Mouse (Mus musculus): ENCODE data around the gene Fignl2.

Gene Fignl2

GRCm38 (mm10) chr15:101092829-101093648, 14.7 kb upstream of the Fignl2 start:
- DNase-seq (ENCODE audit: low read depth), result no peak

- no peak for DNase-seq (ENCODE audit: low read depth)
Measured at GRCm38 (mm10) chr15:101092121-101092828, 13.9 kb upstream of the Fignl2 start.

GRCm38 (mm10) chr15:101091551-101091950, 13.2 kb upstream of the Fignl2 start:
- no peak for DNase-seq (ENCODE audit: low read depth)

- no peak for DNase-seq (ENCODE audit: low read depth)
Measured at GRCm38 (mm10) chr15:101088291-101088690, 9.9 kb upstream of the Fignl2 start.

- DNase-seq (ENCODE audit: low read depth), result no peak
Measured at GRCm38 (mm10) chr15:101086956-101087355, 8.6 kb upstream of the Fignl2 start.

GRCm38 (mm10) chr15:101086451-101086850, 8.1 kb upstream of the Fignl2 start:
- no peak for DNase-seq (ENCODE audit: low read depth)

- DNase-seq (ENCODE audit: low read depth), result no peak
Measured at GRCm38 (mm10) chr15:101084499-101084898, 6.1 kb upstream of the Fignl2 start.

GRCm38 (mm10) chr15:101082236-101082635, 3.9 kb upstream of the Fignl2 start:
- DNase-seq (ENCODE audit: low read depth), result no peak

GRCm38 (mm10) chr15:101081035-101081548, 2.7 kb upstream of the Fignl2 start:
- DNase-seq (ENCODE audit: low read depth), result no peak

GRCm38 (mm10) chr15:101080031-101080520, 1.7 kb upstream of the Fignl2 start:
- DNase-seq (ENCODE audit: low read depth), result no peak

GRCm38 (mm10) chr15:101078731-101079156, 377 bp upstream of the Fignl2 start:
- no peak for DNase-seq (ENCODE audit: low read depth)

- no peak for DNase-seq (ENCODE audit: low read depth)
Measured at GRCm38 (mm10) chr15:101077001-101077812, 1.2 kb downstream of the Fignl2 start.

GRCm38 (mm10) chr15:101076071-101077000, 2.0 kb downstream of the Fignl2 start:
- DNase-seq (ENCODE audit: low read depth), result no peak

GRCm38 (mm10) chr15:101075656-101076055, 2.7 kb downstream of the Fignl2 start:
- DNase-seq (ENCODE audit: low read depth), result no peak

- DNase-seq (ENCODE audit: low read depth), result no peak
Measured at GRCm38 (mm10) chr15:101075150-101075549, 3.2 kb downstream of the Fignl2 start.

- DNase-seq (ENCODE audit: low read depth), result no peak
Measured at GRCm38 (mm10) chr15:101074067-101074466, 4.3 kb downstream of the Fignl2 start.

GRCm38 (mm10) chr15:101072736-101073135, 5.6 kb downstream of the Fignl2 start:
- no peak for DNase-seq (ENCODE audit: low read depth)

GRCm38 (mm10) chr15:101070762-101071161, 7.6 kb downstream of the Fignl2 start:
- DNase-seq (ENCODE audit: low read depth), result no peak

GRCm38 (mm10) chr15:101069641-101070190, 8.7 kb downstream of the Fignl2 start:
- DNase-seq (ENCODE audit: low read depth), result no peak

- DNase-seq (ENCODE audit: low read depth), result no peak
Measured at GRCm38 (mm10) chr15:101068671-101069070, 9.7 kb downstream of the Fignl2 start.

- DNase-seq (ENCODE audit: low read depth), result no peak
Measured at GRCm38 (mm10) chr15:101068029-101068428, 10.3 kb downstream of the Fignl2 start.
